Mouse (Mus musculus) kidney, postnatal 14 days (tissue): ENCODE results near the gene Sucnr1.
A peak's percentile ranks its signal among the peaks of the same experiment; 100 is the strongest.

ENCODE experiments used
- DNase-seq: peaks from one replicate; pipeline ENCODE4 v3.0.0; 2022; ENCODE audit warnings: mixed read lengths

Sucnr1 gene

DNA sequence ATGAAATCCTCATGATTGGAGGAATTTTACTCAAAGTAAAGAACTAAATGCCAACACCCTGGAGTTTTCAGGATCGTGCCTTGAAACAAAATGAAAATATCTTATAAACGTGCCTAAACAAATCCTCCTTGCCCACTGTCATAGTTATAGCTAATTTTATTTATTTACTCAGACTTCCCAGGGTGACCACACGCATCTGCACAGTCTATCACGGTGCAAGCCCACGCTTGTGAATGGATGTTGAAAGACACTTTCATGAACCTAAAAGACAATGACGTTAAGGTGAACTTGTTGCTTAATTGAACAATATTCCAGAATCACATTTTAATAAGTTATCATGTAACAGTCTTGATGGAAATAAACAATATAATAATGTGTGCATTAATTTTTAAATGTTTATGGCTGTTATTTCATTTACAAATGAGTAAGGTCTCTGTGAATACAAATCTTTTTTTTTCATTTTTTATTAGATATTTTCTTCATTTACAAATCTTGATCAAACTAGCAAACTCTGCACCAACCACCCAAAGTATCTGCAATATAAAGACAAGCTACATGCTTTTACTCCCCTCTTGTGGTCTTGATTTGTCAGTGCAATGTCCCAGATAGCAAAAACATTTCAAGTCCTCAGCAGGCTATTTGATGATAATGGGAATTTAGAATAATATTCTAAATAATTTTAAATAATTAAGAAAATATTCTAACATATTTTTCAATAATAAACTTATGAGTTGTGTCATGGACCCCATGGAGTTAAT is 30.4 kb downstream of the Sucnr1 start:
- DNase-seq, result peak; percentile 47

DNA sequence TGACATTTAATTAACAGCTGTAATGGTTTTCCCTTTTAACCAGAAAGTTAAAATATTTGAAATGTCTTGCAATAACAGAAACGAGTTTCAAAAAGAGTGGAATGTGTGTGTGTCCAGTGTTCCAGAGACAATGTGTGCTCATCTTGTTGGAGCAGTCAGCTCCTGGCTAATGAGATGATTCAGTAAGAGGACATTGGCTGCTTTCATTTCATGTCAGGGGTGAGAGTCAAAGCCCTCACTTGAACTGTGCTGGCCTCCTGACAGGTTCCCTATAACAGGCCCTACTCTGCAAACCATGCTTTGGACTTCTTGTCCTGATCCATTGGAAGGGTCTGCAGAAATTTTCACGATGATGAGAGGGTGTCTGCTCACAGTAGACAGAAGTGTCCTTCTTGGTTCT is 32.9 kb downstream of the Sucnr1 start:
- DNase-seq, result no peak

DNA sequence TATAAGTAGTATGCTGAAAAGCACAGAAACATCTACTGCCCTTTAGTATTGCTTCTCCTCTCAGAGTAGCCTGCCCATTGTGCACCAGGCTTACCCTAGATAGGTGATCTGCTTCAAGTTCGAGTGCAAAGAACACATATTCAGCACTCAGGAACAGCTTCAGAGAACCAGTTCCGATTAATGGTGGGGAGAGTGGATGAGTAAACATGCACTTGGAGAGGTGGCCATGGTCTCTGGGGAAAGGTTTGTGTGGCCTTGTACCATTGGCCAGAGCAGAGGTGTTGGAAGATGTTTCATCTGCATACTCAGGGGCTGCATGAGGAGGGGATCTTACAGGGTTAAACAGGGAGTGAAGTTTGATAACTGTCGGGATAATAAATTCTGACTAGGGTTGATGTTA is 39.8 kb downstream of the Sucnr1 start:
- no peak for DNase-seq

DNA sequence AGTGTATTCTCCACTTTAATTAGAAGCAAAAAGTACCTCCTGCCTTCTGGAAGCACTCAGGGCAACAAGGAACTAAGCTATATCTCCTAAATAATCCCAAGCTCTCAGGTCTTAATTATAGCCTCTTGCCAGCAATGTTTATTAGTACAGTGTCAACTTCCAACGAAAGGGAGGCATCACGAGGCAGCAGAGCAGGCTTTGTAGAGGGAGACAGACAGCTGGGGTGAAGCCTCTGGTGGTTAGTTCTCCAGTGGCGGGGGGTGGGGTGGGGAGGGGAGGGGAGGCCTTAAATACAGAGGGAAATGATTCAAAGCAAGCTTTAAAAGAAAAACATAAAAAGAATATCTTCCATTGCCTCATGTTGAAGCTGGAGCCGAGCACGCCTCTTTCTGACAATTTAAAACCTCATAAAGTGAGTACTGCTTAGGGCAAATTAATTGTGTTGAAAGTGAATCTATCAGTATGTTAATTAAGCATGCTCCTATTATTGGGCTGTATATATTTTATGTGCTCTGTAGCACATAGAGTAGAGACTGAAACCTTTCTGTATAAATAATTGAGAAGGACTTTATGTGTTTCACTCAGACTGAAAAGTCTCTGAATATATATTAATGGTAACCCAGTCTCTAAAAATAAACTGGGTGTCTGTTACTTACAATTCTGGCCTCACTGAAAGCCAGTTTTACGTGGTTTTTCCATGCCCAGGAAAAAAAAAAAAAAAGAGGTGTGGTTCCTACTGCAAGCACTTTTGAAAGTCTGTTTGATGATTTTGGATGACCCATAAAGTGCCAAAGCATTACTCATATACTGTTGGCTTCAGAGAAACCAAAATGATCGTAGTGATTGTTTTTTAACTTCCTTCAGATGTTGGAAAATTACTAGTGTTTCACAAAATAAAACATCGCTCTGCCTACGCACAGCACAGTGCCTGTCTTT is 42.5 kb downstream of the Sucnr1 start:
- DNase-seq, result no peak

DNA sequence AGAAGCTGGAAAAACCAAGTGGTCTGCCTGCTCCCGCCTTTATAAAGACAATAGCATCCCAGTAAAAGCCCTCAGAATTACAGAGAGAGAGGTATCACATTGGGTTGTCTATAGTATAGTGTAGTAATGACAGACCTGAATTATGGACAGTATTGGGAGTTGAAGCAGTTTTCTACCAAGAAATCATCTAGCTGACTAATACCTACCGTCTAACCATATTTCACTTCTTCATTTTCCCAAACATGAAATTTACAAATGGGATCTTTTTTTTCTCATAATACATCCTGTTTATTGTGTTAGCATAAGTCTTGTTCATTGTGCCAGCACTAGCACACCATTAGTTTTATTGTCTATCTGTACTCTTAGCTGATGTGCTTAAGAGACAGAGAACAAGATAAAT is 44.9 kb downstream of the Sucnr1 start:
- no peak for DNase-seq

DNA sequence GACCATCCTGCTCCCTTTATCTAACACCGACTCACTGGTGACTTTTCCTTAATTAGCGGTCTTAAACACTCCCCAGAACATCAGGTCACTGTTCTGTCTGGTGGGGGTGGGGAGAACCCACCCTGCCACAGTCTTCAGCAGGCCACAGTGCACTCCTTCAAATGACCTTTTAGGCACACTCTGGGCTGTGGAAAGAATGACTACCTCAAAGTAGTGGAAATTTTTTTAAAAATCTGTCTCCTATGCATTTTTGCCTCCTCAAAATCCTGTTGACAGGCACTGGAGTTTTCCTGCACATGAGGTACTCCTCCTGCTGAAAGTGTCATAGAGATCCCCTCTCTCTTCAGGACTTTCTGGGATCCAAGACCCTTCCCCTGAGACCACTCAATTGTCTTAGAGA is 46.6 kb downstream of the Sucnr1 start:
- DNase-seq, result no peak

DNA sequence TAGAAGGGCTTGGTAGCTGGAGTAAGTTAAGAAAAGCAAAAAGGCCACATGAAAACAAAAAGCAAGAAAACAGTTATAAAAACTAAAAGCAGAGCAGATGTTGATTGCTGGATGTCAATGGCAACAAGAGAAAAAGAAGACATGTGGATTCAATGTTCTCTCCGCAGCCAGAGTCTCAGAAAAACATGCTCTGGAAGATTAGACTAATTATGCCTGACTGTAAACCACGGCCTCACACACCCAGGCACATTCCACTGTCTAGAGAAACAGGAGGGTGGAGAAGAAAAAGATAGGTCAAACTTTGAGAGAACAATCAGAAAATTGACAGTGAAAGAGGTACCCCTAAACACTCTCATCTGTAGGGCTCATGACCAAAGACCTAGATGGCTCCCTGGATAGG is 54.1 kb downstream of the Sucnr1 start:
- DNase-seq, result no peak
